Mouse (Mus musculus): Measurements from ENCODE around the gene Nat9.

- TF ChIP-seq CTCF (conservative IDR thresholded peaks at IDR 0.05; ENCODE audit: insufficient read depth, insufficient read length, low read depth, low read length) (no peak), POLR2A (IDR thresholded peaks at IDR 0.05; ENCODE audit: low read depth, low read length) (no peak)
Observed at GRCm38 (mm10) chr11:115234320-115235044, 46.8 kb upstream of the Nat9 start.

Data from kidney, adult 2 months (tissue).